Mouse (Mus musculus): ENCODE measurements around the gene Rnf187. TPM values are rescaled to one million over a fixed set of nuclear protein-coding genes. Genes with fewer than 3 reads are reported as not detected.
A peak's percentile ranks its signal among the peaks of the same experiment; 100 is the strongest.

The Rnf187 gene
- polyA plus RNA-seq, 1 experiment from 2014 or later, result 626 TPM

DNA sequence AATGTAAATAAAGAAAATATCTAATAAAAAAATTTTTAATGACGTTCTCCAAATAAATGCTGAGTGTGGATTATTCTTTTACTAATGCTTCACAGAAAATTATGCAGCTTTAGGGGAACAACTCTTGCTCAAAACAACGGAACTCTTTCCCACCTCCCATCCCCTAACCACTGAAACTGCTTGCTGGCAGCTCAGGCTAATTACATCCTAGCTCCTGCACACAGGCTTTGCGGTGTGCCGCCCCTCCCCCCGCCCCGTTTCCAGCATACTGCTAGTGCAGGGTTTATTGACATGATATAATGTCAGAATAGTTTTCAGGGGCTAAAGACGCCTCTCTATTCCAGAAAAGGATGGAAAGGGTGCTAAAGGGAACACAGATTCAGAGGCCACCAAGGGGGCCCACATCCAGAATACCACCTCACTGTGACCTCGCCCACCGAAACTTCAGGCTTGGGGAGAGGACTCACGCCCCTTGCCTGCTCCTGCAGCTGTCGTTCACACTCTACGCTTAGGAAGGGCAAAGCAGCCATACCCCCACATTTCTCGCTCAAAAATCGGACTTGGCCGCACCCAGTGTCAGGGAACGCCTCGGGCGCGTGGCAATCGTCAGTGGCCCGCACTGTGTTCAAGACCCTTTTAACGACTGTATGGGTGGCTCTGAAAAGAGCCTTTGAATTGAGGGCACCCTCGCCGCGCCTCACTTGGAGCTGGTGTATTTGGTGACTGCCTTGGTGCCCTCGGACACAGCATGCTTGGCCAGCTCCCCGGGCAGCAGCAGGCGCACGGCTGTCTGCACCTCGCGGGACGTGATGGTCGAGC is 14.8 kb upstream of the Rnf187 start:
- no peaks in the 10 kb centered on the region for H3K27me3 ChIP-seq (replicated peaks)
- peaks cover 49% of the 10 kb centered on the region for H3K4me1 ChIP-seq
- H3K9me3 ChIP-seq, result no peaks in the 10 kb centered on the region
- H3K27ac ChIP-seq, result peak overlapping the region; percentile 99
- peak overlapping the region; percentile 97 for H3K4me3 ChIP-seq
- H3K9ac ChIP-seq, result peak overlapping the region; percentile 62
- ATAC-seq (replicated peaks), result peak; percentile 22
- no peaks in the 10 kb centered on the region for H3K36me3 ChIP-seq (replicated peaks)
- peak overlapping the region; percentile 58 for H3K4me2 ChIP-seq
- WGBS, result under 1% methylated on average over 33 of the region's 33 CpGs

DNA sequence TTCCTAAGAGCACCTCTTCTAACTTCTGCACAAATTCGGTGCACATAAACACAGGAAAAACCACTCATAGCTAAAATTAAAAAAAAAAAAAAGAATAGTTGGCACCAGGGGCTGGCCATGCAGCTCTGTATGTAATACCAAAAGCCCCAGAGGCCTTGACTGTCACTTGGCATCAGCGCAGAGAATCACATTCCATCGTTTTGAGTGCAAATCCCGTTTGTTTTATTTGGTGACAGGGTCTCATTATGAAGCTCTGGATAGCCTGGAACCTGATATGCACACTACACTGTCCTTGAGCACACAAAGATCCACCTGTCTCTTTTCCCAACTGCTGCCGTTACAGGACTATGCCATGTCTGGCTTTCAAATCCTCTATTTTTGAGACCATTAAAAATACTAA is 12.5 kb upstream of the Rnf187 start:
- Histone ChIP-seq H3K27me3 (replicated peaks) (no peaks in the 10 kb centered on the region), H3K4me1 (peaks cover 33% of the 10 kb centered on the region), H3K27ac (peak overlapping the region; percentile 97), H3K9ac (peak overlapping the region; percentile 95), H3K9me3 (no peaks in the 10 kb centered on the region), H3K4me3 (peak overlapping the region; percentile 69), H3K36me3 (replicated peaks) (no peaks in the 10 kb centered on the region), H3K4me2 (peak overlapping the region; percentile 63)
- ATAC-seq (replicated peaks), result no peak
- 45% methylated on average over 5 of the region's 5 CpGs for WGBS

DNA sequence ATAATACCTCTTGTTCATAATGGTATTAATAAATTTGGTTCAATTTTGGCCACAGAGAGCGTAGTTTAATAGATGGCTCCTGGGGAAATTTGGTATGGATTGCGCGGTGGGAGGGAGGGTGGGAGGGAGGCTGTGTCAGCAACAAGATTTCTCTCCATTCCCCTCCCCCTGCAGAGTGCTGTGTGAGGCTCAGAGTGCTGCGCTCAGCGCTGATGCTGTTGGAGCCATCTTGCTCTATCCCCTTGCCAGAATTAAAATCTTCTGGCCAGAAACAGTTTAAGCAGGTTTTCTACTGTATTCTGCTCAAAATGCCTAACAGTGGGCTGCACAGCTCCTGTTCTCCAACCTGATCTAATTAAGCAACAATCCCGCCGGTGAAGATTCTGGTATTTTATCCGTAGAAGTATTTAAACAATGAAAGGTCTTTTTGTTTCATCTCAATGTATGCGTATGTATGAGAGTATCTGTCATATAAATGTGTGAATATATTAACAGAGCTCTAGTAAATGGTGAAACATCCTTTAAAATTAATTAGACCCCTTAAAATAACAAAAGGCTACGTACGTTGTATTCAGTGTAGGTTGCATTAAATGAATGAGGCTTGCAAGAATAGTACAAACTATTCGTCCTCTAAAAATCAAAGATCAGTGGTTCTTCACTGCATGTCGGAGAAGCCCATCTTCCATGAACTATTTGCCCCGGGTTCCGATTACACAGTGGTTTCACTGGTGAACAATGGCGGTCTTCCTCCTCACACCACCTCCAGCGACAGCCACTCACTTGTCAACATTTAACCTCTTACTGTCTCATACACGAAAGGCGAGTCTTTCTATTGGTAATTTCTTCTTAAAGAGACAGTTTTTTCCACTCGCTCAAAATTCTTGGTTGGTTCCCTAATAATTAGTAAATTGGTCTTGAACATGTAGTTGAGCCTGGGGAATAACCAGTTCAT is 11.0 kb upstream of the Rnf187 start:
- ATAC-seq (replicated peaks), result peak; percentile 51
- Histone ChIP-seq H3K4me3 (peak overlapping the region; percentile 69), H3K9ac (peak overlapping the region; percentile 95), H3K4me2 (peak overlapping the region; percentile 63), H3K27ac (peak overlapping the region; percentile 97), H3K27me3 (replicated peaks) (no peaks in the 10 kb centered on the region), H3K9me3 (no peaks in the 10 kb centered on the region), H3K36me3 (replicated peaks) (no peaks in the 10 kb centered on the region), H3K4me1 (peaks cover 32% of the 10 kb centered on the region)
- WGBS, result 2% methylated on average over 20 of the region's 20 CpGs

- peak; percentile 93 for ATAC-seq (replicated peaks)
- H3K36me3 ChIP-seq (replicated peaks), result no peaks in the 10 kb centered on the region
- H3K9ac ChIP-seq, result peak within 1 kb of the TSS; percentile 95
- peak within 1 kb of the TSS; percentile 63 for H3K4me2 ChIP-seq
- peak within 1 kb of the TSS; percentile 69 for H3K4me3 ChIP-seq
- H3K27me3 ChIP-seq (replicated peaks), result no peaks in the 10 kb centered on the region
- H3K27ac ChIP-seq, result peak within 1 kb of the TSS; percentile 97
- under 1% methylated on average over 48 of the region's 48 CpGs for WGBS
- H3K4me1 ChIP-seq, result peaks cover 32% of the 10 kb centered on the region
- no peaks in the 10 kb centered on the region for H3K9me3 ChIP-seq
Observed at GRCm38 (mm10) chr11:58948542-58949479, 10.1 kb upstream of the Rnf187 start, which contains the start of gene Hist3h2ba. Gene Hist3h2ba (plus strand): TSS chr11:58948920.

- peak; percentile 83 for ATAC-seq (replicated peaks)
- H3K9me3 ChIP-seq, result no peaks in the 10 kb centered on the region
- peak overlapping the region; percentile 69 for H3K4me3 ChIP-seq
- WGBS, result 7% methylated on average over 23 of the region's 23 CpGs
- H3K4me1 ChIP-seq, result peaks cover 30% of the 10 kb centered on the region
- no peaks in the 10 kb centered on the region for H3K36me3 ChIP-seq (replicated peaks)
- H3K27me3 ChIP-seq (replicated peaks), result no peaks in the 10 kb centered on the region
- peak overlapping the region; percentile 97 for H3K27ac ChIP-seq
- peak overlapping the region; percentile 63 for H3K4me2 ChIP-seq
- H3K9ac ChIP-seq, result peak overlapping the region; percentile 54
Observed at GRCm38 (mm10) chr11:58947798-58948528, 9.2 kb upstream of the Rnf187 start.

DNA sequence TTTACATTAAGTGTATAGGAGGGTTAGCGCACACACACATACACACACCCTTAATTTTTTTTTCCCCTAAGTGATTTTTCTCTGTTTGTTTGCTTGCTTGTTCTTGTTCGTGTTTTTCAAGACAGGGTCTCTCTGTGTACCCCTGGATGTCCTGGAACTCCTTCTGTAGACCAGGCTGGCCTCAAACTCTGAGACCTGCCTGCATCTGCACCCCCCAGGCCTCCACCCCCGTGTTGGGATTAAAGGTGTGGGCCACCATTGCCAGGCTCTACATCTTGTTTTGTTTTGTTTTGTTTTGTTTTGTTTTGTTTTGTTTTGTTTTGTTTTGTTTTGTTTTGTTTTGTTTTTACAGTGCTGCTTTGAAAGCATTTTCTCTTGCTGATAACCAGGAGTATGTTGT is 8.6 kb upstream of the Rnf187 start:
- peak overlapping the region; percentile 54 for H3K9ac ChIP-seq
- no peak for ATAC-seq (replicated peaks)
- no peaks in the 10 kb centered on the region for H3K36me3 ChIP-seq (replicated peaks)
- H3K27ac ChIP-seq, result peak overlapping the region; percentile 97
- peaks cover 27% of the 10 kb centered on the region for H3K4me1 ChIP-seq
- no peaks in the 10 kb centered on the region for H3K27me3 ChIP-seq (replicated peaks)
- H3K9me3 ChIP-seq, result no peaks in the 10 kb centered on the region
- H3K4me2 ChIP-seq, result peak overlapping the region; percentile 63
- peak overlapping the region; percentile 69 for H3K4me3 ChIP-seq
- WGBS, result 79% methylated on average over 3 of the region's 3 CpGs

DNA sequence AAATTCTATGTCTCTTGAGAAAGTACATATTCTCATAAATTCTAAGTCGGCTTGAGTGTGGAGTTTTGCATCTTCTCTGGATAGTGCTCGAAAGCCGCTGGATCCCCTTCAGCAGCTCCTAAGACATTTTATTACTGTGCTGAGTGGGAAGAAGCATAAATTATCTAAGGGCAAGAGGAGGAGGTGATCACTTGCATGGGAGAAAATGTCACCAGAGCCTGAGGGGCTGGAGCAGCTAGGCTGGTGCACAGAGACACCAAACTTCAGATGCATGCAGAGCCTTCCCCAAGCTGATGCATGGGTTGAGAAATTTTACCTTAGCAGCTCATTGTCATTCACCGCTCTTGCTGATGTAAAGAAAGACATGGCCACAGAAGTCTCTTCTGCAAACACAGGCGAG is 5.4 kb upstream of the Rnf187 start:
- Histone ChIP-seq H3K36me3 (replicated peaks) (no peaks in the 10 kb centered on the region), H3K4me2 (no peak overlapping the region), H3K9me3 (no peaks in the 10 kb centered on the region), H3K27me3 (replicated peaks) (no peaks in the 10 kb centered on the region), H3K4me1 (peaks cover 15% of the 10 kb centered on the region), H3K27ac (no peak overlapping the region), H3K9ac (no peak overlapping the region), H3K4me3 (no peak overlapping the region)
- ATAC-seq (replicated peaks), result no peak
- WGBS, result 75% methylated on average over 5 of the region's 5 CpGs

DNA sequence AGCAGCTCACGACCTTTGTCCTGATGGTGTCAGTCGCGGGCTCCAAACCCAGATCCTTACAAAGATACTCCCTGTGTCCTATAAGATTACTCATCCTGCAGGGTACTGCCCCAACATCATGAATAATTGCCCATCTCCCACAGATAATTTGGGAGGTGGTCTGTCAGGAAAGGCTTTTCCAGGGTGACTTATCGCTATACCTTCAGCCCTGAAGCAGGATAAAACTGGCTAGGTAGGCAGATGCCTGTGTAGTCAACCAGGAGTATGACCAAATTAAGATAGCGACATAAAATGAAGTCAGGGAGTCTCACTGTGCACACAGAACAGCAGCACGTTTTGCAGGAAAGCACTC is 348 bp upstream of the Rnf187 start:
- no peaks in the 10 kb centered on the region for H3K27me3 ChIP-seq (replicated peaks)
- H3K36me3 ChIP-seq (replicated peaks), result peaks cover 11% of the 10 kb centered on the region
- peak overlapping the region; percentile 91 for H3K4me2 ChIP-seq
- no peaks in the 10 kb centered on the region for H3K9me3 ChIP-seq
- no peak for ATAC-seq (replicated peaks)
- H3K4me3 ChIP-seq, result peak overlapping the region; percentile 71
- H3K4me1 ChIP-seq, result peaks cover 33% of the 10 kb centered on the region
- peak overlapping the region; percentile 96 for H3K27ac ChIP-seq
- 14% methylated on average over 6 of the region's 6 CpGs for WGBS
- H3K9ac ChIP-seq, result peak overlapping the region; percentile 98

GRCm38 (mm10) chr11:58937909-58938308 is 807 bp downstream of the Rnf187 start:
- Histone ChIP-seq H3K4me2 (peak overlapping the region; percentile 91), H3K36me3 (replicated peaks) (peaks cover 22% of the 10 kb centered on the region), H3K9me3 (no peaks in the 10 kb centered on the region), H3K4me3 (peak overlapping the region; percentile 71), H3K4me1 (peaks cover 33% of the 10 kb centered on the region), H3K27me3 (replicated peaks) (no peaks in the 10 kb centered on the region), H3K9ac (peak overlapping the region; percentile 98), H3K27ac (peak overlapping the region; percentile 96)
- ATAC-seq (replicated peaks), result 0 out of 2 replicates have a peak, but pooled peaks have one; percentile 1
- WGBS, result under 1% methylated on average over 13 of the region's 13 CpGs

- ATAC-seq (replicated peaks), result no peak
- Histone ChIP-seq H3K4me2 (no peak overlapping the region), H3K4me1 (peaks cover 14% of the 10 kb centered on the region), H3K9ac (no peak overlapping the region), H3K27me3 (replicated peaks) (no peaks in the 10 kb centered on the region), H3K4me3 (no peak overlapping the region), H3K9me3 (no peaks in the 10 kb centered on the region), H3K27ac (no peak overlapping the region), H3K36me3 (replicated peaks) (peaks cover 42% of the 10 kb centered on the region)
- 80% methylated on average over 4 of the region's 4 CpGs for WGBS
Observed at GRCm38 (mm10) chr11:58931576-58931975, 7.1 kb downstream of the Rnf187 start.

DNA sequence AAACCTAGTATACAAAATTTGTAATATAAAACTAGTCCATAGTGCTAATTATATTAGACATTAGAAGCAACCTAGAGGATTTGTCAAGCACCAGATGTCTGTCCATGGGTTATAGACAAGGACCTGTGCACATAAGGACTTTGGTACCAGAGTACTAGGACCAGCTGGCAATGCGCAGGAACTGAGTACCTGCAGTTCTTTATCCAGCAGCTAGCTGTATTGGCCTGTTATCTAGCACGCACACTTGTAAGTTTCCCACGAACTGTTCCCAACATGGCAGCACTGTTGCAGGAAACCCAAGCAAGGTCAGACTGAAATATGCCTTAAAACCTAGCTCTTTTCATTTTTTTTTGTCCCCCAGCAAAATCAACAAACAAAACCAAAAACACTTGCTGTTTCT is 8.5 kb downstream of the Rnf187 start:
- H3K4me1 ChIP-seq, result peaks cover 4% of the 10 kb centered on the region; the same call in 1 of the 2 replicates
- ATAC-seq (replicated peaks), result no peak
- WGBS, result 85% methylated on average over 3 of the region's 3 CpGs
- no peak overlapping the region for H3K4me3 ChIP-seq
- no peak overlapping the region for H3K9ac ChIP-seq
- no peaks in the 10 kb centered on the region for H3K9me3 ChIP-seq
- H3K27me3 ChIP-seq (replicated peaks), result no peaks in the 10 kb centered on the region
- H3K4me2 ChIP-seq, result no peak overlapping the region
- no peak overlapping the region for H3K27ac ChIP-seq
- H3K36me3 ChIP-seq (replicated peaks), result peaks cover 36% of the 10 kb centered on the region
